Mouse (Mus musculus) embryonic fibroblast, embryonic 13.5 days (primary cell): ENCODE results near the gene Prmt1. TPM values are rescaled to one million over a fixed set of nuclear protein-coding genes. Genes with fewer than 3 reads are reported as not detected.

Experiments
- H3K27ac ChIP-seq: 2 replicates; pipeline ENCODE4 v1.5.1; 2012; ENCODE audit warnings: low read length, control low read depth, inconsistent platforms; ENCODE audit not compliant: insufficient read depth
- H3K4me1 ChIP-seq: 2 replicates; pipeline ENCODE4 v1.6.1; 2011; ENCODE audit warnings: low read length; ENCODE audit not compliant: control insufficient read depth, insufficient read depth
- H3K4me3 ChIP-seq: 2 replicates; pipeline ENCODE4 v1.5.1; 2011; ENCODE audit warnings: mild to moderate bottlenecking, control low read depth, low read length; ENCODE audit not compliant: insufficient read depth
- CTCF ChIP-seq: IDR thresholded peaks from 2 replicates; pipeline ENCODE4 v1.5.1; 2011; ENCODE audit warnings: mild to moderate bottlenecking, control low read depth, low read length, moderate library complexity, borderline replicate concordance; ENCODE audit not compliant: insufficient read depth
- POLR2A ChIP-seq: IDR thresholded peaks from 2 replicates; pipeline ENCODE4 v1.6.1; 2011; ENCODE audit warnings: low read depth, mild to moderate bottlenecking, control low read depth, low read length, moderate library complexity
- polyA plus RNA-seq: library from polyadenylated mRNA; stranded (reverse); fragments of >200 nt; gene quantifications from 2 replicates; pipeline ENCODE4 v1.2.4, GENCODE M21; 2011; ENCODE audit warnings: low read depth; ENCODE audit not compliant: missing spikeins, insufficient read length

Gene Prmt1
- polyA plus RNA-seq, 1 experiment: 439 TPM

DNA sequence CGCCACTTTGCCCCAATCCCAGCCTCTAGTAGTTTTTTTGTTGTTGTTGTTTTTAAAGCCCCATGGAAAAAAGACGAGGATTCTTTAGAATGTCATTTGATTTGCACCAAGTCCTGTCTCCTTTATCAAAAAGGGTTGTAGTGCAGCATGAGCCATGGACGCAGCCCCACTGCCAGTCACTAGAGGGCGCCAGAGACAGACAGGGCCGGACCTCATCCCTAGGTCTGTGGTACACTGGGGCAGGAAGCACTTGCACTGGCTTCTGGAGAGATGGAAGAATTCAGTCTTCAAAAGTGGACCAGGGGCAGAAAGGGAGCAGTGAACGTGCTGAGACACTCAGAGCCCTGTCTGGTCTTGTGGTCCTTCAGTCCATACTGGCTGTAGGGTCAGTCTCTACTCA is 3.3 kb downstream of the Prmt1 start:
- TF ChIP-seq POLR2A (no peak), CTCF (peak; percentile 97)
- Histone ChIP-seq H3K4me3 (no peak overlapping the region), H3K27ac (no peak overlapping the region), H3K4me1 (no peaks in the 10 kb centered on the region)

GRCm38 (mm10) chr7:44981539-44981938 is 4.8 kb downstream of the Prmt1 start:
- no peaks in the 10 kb centered on the region for H3K4me1 ChIP-seq
- TF ChIP-seq CTCF: no peak
- no peak for TF ChIP-seq POLR2A
- H3K4me3 ChIP-seq: no peak overlapping the region
- H3K27ac ChIP-seq: no peak overlapping the region

- Histone ChIP-seq H3K27ac (no peak overlapping the region), H3K4me3 (no peak overlapping the region), H3K4me1 (no peaks in the 10 kb centered on the region; the same call in 1 of the 2 replicates)
- TF ChIP-seq POLR2A: no peak
- TF ChIP-seq CTCF: no peak
Observed at GRCm38 (mm10) chr7:44978300-44978699, 8.1 kb downstream of the Prmt1 start.

GRCm38 (mm10) chr7:44975117-44975419 is 11.3 kb downstream of the Prmt1 start:
- Histone ChIP-seq H3K4me3 (no peak overlapping the region), H3K4me1 (peaks cover 6% of the 10 kb centered on the region), H3K27ac (no peak overlapping the region; the same call in 1 of the 2 replicates)
- no peak for TF ChIP-seq POLR2A
- TF ChIP-seq CTCF: no peak

- peak within 1 kb of the TSS; percentile 96 for H3K27ac ChIP-seq
- H3K4me3 ChIP-seq: peak within 1 kb of the TSS; percentile 62
- TF ChIP-seq CTCF: no peak
- peak; percentile 90 for TF ChIP-seq POLR2A
- peaks cover 6% of the 10 kb centered on the region for H3K4me1 ChIP-seq
Observed at GRCm38 (mm10) chr7:44974383-44975116, 11.8 kb downstream of the Prmt1 start, which contains the start of gene Cpt1c. Gene Cpt1c (minus strand): TSS chr7:44974851.

GRCm38 (mm10) chr7:44973415-44974130 is 12.8 kb downstream of the Prmt1 start:
- Histone ChIP-seq H3K4me3 (peak overlapping the region; percentile 62), H3K27ac (peak overlapping the region; percentile 96), H3K4me1 (peaks cover 6% of the 10 kb centered on the region)
- TF ChIP-seq CTCF (no peak), POLR2A (no peak; the same call in 1 of the 2 replicates)

DNA sequence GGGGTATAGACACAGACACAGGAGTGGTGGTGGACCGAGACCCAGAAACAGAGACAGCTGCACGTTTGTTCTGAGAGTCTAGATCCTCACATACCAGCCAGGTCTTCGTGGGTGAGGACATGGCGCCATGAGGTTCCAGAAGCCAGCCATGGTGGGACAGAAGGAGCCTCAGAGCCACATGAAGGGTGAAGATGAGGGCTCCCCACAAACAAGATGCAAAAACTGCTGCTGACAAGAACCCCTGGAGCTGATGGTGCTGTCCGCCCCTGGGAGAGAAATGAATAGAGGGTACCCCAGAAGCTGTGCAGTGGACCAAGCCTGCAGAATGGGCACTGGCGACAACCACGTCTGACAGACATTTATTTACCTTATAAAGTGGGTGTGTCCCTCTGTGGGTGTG is 15.2 kb downstream of the Prmt1 start:
- TF ChIP-seq CTCF (no peak), POLR2A (no peak)
- Histone ChIP-seq H3K4me1 (peaks cover 6% of the 10 kb centered on the region), H3K4me3 (no peak overlapping the region), H3K27ac (no peak overlapping the region)

DNA sequence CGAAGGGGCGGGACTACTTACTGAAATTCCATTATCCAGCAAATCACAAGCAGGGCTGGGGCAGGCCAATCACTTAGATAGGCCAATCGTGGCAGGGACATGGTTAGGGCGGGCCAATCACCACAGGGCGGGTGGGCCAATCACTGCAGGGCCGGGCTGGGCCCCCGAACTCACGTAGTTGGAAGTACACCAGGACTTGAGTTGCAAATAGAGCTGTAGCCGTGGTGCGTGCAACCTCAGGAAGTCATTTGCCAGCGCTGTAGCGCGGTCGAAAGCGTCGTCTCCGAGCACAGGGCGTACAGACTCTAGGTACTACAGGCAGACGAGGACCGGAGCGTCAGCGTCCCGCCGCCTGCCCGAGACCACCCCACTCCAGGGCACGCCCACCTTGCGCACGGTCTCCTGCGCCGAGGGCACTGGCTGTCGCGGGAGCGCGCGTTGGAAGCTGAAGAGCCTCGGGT is 16.1 kb downstream of the Prmt1 start:
- TF ChIP-seq CTCF: no peak
- TF ChIP-seq POLR2A: peak; percentile 65
- Histone ChIP-seq H3K4me3 (peak overlapping the region; percentile 13), H3K27ac (no peak overlapping the region), H3K4me1 (peaks cover 6% of the 10 kb centered on the region)

- TF ChIP-seq POLR2A (no peak), CTCF (no peak)
- H3K4me1 ChIP-seq: peaks cover 6% of the 10 kb centered on the region; the same call in 1 of the 2 replicates
- no peak overlapping the region for H3K27ac ChIP-seq
- H3K4me3 ChIP-seq: no peak overlapping the region
Observed at GRCm38 (mm10) chr7:44966638-44967037, 19.7 kb downstream of the Prmt1 start.

DNA sequence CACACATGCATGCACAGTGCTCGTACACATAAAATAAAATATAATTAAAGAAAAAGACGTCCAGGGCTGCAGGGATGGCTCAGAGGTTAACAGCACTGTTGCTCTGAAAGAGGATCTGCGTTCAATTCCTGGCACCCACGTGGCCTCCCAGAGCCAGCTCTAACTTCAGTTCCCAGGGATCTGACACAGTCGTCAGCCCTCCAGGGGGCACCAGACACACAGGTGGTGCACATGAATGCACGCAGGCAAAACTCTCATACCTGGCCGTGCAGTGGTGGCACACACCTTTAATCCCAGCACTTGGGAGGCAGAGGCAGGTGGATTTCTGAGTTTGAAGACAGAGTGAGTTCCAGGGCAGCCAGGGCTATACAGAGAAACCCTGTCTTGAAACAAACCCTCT is 20.4 kb downstream of the Prmt1 start:
- TF ChIP-seq POLR2A: no peak
- TF ChIP-seq CTCF: peak; percentile 30; the same call in 1 of the 2 replicates
- H3K27ac ChIP-seq: no peak overlapping the region
- H3K4me3 ChIP-seq: no peak overlapping the region
- peaks cover 4% of the 10 kb centered on the region; the same call in 1 of the 2 replicates for H3K4me1 ChIP-seq

DNA sequence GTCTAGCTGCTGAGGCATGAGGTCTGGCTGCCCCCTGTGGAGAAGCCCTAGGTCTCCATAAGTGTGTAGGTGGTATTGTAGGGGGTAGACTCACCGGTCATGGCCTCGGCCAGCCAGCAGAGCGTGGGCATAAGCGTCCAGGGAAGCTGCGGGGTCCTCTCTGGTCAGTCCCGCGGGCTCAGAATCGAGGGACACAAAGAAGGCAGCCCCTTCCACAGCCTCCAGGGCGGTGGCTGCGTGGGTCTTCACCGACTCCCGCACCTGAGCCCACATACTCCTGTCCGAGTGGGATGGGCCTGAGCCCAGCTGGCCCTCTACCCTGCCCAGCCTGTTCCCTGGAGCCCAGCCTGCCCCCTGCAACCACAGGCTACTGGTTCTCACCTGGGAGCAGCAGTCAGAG is 21.4 kb downstream of the Prmt1 start:
- TF ChIP-seq CTCF (no peak), POLR2A (no peak)
- no peak overlapping the region for H3K27ac ChIP-seq
- no peaks in the 10 kb centered on the region for H3K4me1 ChIP-seq
- no peak overlapping the region for H3K4me3 ChIP-seq
